Mouse (Mus musculus) thymus, postnatal 14 days (tissue): ENCODE measurements around the gene Apof.

Source experiments
- DNase-seq: peaks from one replicate; pipeline ENCODE4 v3.0.0; 2021

The Apof gene

DNA sequence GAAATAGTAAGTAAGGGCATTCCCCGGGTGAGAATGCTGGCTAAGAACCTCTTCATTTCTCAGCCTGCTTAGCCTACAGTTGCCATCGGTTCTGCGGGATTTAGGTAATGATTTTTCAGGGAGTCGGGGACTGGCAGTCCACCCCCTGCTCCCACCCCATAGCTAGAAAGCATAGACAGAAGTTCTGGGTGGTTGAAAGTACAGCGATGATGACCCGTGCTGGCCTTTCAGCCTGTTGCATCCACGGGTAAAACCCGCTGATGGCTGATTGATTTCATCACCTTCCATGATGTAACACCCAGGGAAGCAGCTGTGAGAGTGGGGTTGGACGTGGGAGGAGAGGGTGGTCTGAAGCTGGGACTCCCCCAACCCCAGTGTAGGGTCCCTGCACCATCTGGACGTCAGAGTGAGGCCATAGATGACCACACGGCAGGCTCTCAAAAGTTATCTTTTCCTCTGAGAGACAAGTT lies 30.3 kb downstream of the Apof start, which contains the start of gene Il23a:
TSS of gene Il23a (minus strand) at position 51 of the 470 bp plus-strand sequence.
- DNase-seq: no peak

GRCm38 (mm10) chr10:128302357-128302756 lies 33.9 kb downstream of the Apof start:
- DNase-seq: no peak

GRCm38 (mm10) chr10:128302785-128303125 lies 34.3 kb downstream of the Apof start:
- DNase-seq: no peak

- peak; percentile 99 for DNase-seq
Measured at GRCm38 (mm10) chr10:128303126-128304021, 34.9 kb downstream of the Apof start, which contains the start of gene Pan2. Gene Pan2 (plus strand): TSS chr10:128303335.

DNA sequence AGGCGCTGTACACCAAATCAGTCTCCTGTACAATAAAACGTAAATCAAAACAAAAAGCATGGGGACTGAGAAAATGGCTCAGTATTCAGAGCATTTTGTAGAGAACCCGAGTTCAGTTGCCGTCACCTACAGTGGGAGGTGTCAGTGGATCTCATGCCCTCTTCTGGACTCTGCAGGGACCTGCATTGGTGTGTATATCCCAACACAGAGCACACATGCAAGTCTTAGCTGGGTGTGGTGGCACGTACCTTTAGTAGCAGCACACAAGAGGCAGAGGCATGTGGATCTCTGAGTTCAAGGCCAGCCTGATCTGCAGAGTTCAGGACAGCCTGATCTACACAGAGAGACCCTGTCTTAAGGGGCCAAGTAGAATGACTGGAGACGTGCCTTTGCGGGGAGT lies 41.2 kb downstream of the Apof start:
- DNase-seq: no peak

- DNase-seq: no peak
Measured at GRCm38 (mm10) chr10:128310177-128310576, 41.7 kb downstream of the Apof start.

DNA sequence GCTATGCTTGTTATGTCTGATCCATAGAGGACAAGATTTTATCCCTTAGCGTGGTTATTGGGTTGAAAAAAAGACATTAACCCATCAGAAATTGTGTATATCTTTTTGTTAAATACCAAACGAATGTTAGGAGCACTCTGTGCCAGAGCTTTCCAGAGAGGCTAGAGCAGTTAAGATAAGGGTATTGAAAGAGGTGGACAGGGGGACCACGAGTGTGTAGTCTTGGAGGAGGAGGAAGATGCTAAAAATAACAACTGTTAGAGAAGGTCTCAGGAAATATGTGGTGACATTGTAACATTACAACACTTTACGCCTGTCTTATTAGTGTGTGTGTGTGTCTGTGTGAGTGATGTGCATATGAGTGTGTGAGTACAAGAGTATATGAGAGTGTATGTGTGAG lies 42.4 kb downstream of the Apof start:
- no peak for DNase-seq

DNA sequence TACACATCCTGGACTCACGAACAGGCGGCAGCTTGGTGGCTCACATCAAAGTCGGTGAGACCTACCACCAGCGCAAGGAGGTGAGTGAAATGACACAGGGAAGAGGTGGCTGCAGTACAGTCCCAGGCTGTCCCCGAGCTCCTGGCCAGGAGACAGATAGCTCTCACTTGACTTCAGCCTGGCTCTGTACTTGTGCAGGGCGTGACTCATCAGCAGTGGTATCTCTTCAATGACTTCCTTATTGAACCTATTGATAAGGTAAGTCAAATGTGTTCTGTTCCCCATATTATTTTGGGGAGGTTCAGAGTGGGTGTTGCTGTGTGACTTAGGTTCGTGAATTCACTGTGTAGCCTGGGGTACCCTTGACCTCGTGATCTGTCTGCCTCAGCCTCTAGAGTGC lies 47.1 kb downstream of the Apof start:
- DNase-seq: no peak
